Mouse (Mus musculus) large intestine, adult 2 months (tissue): ENCODE measurements at regions not wholly inside any gene's neighbourhood (a gene's known extent, or its start where the extent isn't known, plus 50 kb on each side); places are given as distances from the start of the nearest gene placed in this dataset.

ENCODE experiments used
- DNase-seq: peaks from one replicate; pipeline ENCODE4 v3.0.0-alpha.2; 2012; ENCODE audit warnings: low read depth, low spot score
- WGBS: fragments of 180-500 bp; shearing (Covaris S2); methylation state at CpG from one replicate; pipeline ENCODE4 v1.1.7; 2018; 5-methylcytosine and 5-hydroxymethylcytosine counted together

DNA sequence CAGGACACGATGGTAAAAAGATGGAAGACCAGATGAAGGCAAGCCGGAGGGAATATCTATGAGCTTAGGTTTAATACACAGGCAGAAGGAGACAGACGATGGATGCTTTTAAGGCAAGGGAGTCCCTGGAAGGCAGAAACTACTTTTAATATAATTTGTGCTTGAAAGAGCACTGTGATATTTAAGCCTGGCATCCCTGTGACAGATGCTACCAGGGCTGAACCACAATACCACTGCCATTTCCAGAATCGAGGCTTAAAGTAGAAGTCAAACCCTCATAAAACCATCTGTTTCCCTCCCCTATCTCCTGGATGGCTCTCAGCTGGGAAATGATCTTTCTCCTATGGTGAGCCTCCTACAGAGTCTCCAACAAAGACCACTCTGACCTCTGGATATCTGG, 149.1 kb upstream of the Btg1 start:
- 57% methylated on average over 4 of the region's 4 CpGs for WGBS
- DNase-seq = no peak

DNA sequence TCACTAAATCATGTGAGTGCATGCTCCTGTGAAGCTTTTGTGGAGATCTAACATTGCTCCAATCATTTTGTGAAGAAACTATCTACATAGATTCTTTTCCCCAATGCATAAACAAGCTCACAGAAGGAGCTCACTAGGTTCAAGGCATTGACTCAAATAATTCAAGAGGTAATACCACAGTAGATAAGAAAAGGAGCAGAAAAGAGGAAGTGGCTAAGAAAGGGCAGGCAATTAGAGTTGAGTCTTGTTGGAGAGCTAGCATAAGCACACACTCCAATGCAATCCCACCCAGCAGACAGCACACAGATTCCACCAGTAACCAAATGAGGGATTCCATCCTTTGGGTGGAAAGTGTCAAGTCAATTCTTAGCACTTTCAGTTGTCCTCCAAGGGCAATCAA, 145.3 kb upstream of the Btg1 start:
- DNase-seq = no peak

DNA sequence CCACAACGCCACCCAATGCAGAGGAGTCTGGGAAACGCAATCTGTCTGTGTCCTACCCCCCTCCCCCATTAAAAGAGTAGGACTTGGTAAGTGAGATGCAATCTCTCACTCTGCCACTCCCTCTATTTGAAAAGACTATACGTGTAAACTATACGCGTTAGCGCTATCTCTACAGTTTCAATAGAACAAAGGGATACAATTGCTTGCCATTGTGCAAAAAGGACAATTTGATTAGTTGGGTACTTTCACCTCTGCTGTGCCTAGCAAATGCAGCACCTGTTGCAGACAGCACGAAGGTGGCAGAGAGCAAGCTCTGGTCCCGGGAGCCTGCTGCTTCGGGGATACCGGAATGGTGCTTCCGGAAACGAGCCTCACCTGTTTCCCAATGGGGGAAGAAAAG, 137.5 kb upstream of the Btg1 start:
- 60% methylated on average over 12 of the region's 12 CpGs for WGBS
- no peak for DNase-seq

DNA sequence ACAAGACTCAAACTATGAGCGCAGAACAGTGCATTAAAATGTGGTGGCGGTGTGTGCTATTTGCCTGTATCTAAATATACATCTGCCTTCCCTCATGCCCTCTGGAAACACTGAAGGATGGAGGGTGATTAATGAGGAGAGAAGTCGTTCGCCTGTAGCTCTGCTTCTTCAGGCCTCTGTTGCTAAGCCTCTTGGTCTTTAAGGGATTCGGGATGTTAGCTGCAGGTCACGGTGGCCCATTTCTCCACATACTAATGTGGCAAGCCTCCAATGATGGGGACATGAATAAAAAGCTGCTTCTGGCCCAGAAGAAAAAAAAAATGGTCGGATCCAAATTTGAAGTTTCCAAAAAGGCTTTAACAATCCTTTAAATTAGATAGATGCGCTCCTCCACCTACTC, 137.0 kb upstream of the Btg1 start:
- 81% methylated on average over 8 of the region's 8 CpGs for WGBS
- no peak for DNase-seq

DNA sequence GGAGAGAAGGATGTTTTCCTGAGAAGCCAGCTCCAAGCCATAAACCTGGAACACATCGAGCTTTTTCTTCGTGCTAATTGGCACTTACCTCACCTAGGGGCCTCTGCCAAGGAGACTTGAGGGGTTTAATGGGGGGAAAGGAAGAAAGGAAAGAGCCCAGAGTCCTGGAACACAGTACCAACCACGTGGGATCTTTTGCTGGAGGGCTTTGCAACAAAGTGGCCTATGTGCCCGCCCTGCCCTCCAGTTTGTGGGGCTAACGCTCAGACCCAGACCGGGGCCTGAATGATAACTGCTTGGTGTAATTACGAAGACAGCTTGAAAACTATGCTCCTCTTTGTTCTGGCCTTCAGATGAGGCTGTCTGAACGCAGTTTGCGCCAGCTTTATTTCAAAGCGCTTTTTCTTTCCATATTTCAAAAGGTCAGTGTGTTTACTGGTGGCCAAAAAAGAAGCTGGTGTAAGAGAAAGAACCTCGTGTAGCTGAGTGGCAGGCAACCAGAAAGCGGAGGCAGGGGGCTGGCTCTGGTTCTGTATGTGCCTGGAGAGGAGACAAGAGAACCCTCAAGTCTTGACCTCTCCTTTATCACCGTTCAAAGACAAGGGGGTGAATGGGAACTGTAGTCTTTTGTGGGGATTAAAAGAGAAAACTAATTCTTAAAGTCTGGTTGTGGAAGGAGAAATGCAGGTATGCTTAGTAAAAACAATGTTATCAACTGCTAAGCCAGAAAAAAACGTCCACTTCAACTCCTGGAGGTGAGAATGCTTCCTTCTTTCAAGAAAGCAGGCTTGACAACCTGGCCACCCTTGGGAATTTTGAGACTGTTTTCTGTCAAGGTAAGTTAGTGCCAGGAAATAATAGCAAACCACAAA, 136.1 kb upstream of the Btg1 start:
- WGBS = 62% methylated on average over 14 of the region's 14 CpGs
- no peak for DNase-seq

DNA sequence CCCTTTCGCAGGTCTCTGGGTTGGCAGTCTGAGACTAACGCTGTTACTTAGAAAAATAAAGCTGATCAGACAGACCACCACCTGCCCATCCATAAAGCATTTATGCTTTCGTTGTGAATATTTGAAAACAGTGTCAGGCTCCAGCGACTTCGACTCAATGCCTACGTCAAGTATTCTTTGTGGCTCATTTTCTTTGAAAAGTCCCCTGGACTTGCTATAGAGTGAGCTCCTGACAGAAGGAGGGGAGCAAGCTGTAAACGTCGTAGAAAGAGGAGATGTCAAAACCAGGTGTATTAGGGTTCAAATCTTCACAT, 135.5 kb upstream of the Btg1 start:
- no peak for DNase-seq
- 82% methylated on average over 8 of the region's 8 CpGs for WGBS

DNA sequence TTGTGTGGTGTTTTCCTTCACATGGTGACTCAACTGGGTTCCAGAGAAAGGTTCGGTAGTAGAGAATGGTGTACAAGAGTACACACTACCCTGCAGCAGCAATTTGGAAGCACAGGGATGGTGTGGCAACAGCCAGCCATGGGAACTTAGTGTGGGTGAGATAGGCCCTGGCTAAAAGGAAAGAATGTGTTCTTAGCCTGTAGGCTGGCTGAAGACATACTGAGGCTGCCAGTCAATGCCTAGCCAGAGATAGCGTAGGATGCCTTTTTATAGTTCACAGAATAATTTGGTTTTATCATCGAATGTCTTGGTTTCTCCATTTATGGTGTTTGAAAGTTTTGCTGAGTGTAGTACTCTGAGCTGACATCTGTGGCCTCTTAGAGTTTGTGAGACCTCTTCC, 130.1 kb upstream of the Btg1 start:
- no peak for DNase-seq
- WGBS = 96% methylated on average over 3 of the region's 3 CpGs

DNA sequence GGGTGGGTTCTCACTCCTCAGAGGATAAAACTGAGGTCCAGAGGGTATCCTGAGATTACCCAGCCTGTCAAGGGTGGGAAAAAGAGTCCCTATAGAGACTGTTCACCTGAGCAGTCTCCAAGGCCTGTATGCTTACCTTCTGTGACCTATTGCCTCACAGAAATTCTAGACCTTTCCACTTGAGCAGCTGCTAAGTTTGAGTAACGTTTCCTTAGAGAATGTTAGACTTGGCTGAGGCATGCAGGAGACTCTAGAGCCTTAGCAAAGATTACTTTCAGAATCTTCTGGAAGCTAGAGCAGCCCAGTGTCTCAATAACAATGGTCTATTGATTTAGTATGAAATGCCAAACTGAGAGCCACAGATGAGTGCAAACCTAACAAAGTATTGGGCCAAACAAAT, 123.1 kb upstream of the Btg1 start:
- no peak for DNase-seq
- WGBS = 29% methylated on average over 1 of the region's 1 CpGs

DNA sequence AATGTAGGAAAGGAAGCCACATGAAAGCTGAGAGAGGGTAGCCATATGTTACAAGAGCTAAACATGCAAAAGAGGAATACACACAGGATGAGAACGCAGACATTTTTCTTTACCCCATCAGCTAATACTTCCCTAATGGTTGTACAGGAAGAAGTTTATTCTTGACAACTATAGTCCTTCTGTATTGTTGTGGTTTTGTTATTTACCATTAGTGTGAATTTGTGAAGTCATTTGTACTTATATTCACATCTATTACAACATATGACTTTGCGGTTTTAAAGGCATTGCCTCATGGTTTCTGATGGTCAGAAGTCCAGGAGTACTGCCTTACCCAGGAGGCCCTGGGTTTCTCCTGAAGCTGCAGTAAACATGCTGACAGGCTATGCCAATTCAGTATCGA, 120.1 kb upstream of the Btg1 start:
- 92% methylated on average over 3 of the region's 3 CpGs for WGBS
- no peak for DNase-seq

DNA sequence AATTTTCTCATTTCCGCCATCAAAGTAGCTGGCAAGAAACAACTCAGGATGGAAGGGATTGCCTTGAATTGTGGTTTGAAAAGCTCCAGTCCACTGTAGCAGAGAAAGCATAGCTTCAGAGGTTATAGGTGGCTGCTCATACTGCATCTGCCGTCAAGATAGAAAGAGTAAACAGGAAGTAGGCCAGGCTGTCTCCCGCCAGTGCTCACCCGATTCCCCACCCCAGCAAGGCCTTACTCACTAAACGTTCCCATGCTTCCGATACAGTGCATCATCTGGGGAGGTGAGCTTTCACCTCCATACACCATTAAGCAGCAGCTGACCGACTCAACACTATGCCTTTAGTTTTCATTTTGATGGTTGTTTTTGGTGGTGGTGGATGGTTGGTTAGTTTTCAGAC, 119.3 kb upstream of the Btg1 start:
- WGBS = 84% methylated on average over 7 of the region's 7 CpGs
- DNase-seq = no peak

DNA sequence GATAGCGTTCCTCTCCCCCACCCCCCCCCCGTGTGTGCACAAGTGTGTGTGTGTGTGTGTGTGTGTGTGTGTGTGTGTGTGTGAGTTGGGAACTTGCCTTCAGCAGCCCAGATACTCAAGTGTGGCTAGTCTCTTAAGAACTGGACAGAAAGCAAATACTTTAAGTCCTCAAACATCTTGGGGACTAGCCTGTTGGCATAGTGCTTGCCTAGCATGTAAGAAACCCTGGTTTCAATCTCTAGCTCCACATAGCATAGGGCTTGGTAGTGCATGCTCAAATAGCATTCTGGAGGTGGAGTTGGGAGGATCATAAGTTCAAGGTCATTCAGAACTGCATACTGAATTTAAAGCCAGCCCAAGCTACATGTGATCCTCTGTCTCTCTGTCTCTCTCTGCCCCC, 117.5 kb upstream of the Btg1 start:
- no peak for DNase-seq
- 67% methylated on average over 2 of the region's 2 CpGs for WGBS

DNA sequence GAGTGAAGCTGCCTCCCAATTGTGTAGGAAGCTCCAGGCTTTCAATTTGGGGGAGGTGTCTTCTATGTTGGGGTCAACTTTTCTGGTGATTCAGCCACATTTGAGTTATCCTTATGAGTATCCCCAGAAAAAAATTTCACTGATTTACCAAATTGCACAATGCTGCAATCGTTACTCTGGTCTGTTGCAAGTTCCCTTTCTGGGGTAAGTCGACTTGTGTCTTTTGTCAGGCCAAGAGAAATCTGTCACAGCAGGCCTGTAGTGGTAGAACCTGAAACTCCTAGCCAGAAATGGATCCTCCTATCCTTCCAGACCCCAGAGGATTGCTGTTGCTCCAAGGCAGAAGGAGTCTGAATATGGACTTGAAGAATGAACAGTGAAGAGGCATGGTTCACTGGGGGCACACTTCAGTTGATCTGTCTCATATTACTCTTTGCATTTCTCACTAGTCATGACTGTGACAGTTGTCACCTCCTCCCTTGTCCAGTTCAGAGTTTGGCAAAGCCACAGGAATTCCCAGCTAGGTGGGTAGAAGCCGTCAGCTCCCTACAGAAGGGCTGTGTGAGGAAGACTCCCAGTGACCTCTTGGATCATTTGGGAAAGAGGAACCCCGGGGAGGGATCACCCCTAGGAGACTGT, 114.6 kb upstream of the Btg1 start:
- WGBS = 83% methylated on average over 4 of the region's 4 CpGs
- no peak for DNase-seq

DNA sequence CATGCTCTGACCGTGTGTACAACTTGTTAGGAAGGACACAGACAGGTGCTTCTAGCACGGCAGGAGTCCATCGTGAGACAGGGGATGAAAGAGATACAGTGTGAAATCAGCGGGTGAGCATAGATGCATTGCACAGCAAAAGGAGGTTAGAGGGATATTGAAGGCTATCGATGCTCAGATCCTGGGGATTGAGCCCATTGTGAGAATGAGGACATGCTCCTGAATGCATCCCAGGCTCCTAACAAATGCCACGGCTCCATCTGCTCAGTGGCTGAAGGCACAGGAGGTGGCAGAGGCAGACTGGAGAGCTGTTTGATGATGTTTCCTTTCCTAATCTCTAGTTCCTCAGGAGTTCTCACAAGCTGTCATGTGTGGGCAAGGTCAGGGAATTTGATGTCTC, 114.1 kb upstream of the Btg1 start:
- WGBS = 91% methylated on average over 6 of the region's 6 CpGs
- DNase-seq = no peak

DNA sequence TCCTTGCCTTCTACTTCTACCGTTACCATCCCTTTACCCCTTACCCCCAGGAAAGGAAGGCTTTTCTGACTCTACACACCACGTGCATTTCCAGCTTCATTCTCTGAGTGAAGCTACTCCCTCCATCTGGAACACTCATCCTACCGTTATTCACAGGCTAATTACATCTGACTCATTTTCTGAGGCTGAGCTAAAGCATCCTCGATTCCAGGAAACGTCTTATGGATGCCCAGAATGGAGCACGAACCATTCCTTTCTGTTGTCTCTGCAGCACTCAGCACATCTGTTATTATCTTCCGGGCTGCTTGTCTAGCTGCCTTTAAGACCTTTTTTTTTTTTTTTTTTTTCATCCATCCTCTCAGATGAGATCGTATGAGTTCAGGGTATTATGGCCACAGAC, 112.5 kb upstream of the Btg1 start:
- DNase-seq = no peak
- 77% methylated on average over 8 of the region's 8 CpGs for WGBS

DNA sequence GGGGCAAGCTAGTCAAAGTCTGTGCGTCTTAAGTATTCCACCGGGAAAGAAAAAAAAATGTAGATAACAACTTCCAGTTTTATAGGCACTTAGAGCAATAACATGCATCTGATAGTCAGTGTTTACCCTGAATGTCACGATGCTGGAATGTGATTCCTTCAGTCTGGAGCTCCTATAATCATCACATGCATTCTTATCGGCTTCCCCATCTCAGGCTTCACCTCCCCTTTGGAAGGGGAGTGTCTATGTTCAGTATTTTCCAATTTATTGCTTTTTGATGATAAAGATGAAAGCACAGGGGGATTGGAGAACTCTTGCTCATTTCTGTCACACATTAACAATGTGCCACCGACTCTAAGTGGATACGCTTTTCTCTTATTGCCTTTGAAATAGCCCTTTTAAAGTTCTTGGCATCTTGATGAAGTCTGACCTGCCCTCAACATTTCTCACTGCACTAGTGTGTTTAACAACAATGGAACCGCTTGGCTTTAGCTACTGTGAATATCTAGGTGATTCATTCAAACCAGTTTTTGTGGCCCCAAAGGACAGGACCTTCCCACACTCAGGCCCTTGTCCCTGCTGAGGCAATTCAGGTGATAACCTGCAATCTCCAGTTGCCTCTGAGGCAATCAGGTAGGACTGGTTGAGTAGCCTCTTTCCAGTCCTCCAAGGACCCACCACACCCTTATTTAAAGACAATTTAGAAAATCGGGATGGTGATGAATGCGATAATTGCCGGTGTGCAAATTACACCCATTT, 101.5 kb upstream of the Btg1 start:
- 27% methylated on average over 10 of the region's 10 CpGs for WGBS
- DNase-seq = peak; percentile 67

DNA sequence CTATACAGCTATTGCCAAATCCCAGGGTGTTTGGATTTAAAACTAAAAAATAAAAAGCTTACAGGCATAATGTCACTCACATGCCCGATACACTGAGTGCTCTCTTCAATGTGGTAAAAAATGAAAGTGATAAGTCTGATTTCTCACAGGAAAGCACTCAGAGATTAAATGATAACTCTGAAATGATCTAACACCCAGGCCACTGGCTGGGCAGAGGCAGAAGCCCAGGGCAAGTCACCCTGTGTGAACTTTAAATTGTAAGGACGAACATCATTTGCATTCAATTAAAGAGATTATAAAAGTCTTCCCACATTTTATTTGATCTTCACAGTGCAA, 100.9 kb upstream of the Btg1 start:
- no peak for DNase-seq
- 33% methylated on average over 2 of the region's 2 CpGs for WGBS

DNA sequence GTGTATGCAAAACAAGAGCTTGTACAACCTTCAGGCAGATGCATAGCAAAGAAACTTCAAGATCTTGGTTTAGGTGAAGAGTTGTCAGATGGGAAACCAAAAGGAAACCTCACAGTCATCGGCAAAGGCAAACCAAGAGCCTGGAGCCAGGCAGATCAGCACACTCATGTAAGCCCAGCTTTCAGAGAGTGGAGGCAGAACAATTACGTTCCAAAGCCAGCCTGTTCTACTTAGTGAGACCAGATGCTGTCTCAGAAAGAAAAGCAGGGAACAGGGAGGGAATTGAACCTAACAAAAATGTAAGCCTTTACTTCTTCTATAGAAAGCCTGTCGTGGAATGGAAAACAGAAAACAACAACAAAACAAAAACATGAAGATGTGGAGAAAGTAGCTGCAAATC, 97.4 kb upstream of the Btg1 start:
- no peak for DNase-seq
- 82% methylated on average over 3 of the region's 3 CpGs for WGBS

DNA sequence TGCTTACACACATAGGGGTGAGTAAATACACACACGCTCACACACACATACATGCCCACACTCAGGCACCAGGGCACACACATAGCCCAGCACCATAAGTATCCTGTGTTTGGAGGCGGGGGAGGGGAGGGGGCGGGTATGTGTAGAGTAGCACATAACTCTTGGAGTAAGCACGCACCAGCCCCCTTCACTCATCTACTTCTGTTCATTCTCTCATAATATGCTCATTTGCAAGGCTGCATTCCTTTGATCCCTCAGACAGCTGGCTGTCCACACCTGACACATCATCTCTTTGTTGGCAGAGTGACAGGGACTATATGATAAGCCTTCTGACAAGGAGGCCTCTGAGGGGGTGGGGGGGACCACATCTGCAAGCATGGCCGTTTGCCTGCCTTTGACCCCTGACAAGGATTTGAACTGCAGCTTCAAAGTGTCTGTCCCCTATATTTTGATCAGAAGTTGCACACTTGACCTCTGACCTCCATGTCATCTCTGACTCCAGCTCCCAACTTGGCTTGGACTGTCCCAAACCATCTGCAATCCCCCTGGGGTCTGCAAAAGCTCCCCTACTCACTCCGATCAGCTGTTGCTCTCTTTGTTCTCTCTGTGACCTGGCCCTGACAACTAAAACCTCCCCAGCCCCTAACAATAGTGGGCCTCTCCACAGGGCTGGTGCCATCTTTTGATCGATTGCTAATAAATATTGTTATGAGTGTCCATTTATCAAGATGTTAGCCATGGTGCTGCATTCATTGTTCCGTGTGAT, 95.6 kb upstream of the Btg1 start:
- no peak for DNase-seq
- 78% methylated on average over 8 of the region's 8 CpGs for WGBS

DNA sequence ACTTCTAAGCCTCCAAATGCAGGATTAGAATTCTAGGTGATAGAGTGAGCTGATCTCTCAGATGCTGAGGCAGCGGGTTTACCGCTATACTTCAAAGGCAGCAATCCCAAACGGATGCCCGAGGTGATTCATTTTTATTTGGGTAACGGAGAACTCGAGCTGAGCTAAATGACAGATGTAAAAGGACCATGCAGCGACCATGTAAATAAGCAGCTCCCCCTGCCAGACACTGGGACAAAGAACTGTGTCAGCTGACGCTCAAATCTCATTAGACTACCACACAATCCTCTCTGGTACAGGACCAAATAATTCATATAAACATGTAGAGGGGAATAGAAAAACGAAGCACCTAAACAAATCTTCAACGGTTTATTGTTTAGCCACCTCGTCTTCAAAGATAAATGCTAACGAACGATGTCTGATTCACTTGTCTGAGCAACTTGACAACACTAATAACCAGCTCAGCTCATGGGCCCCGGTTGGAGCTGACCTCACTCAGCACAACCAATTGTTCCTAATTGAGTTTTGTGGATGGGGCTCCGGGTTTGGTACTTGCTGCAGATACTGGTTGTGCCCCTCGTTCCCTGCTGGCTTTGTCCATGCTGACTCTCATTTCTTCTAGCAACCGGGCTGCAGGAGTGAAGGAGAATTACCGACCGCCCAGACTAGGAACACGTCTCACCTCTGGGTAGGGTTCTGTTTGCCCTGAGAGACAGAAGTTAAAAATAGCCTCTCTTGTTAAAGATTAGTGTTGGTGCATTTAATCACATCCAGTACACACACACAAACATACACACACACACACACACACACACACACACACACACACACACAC, 92.6 kb upstream of the Btg1 start:
- 56% methylated on average over 20 of the region's 20 CpGs for WGBS
- no peak for DNase-seq

DNA sequence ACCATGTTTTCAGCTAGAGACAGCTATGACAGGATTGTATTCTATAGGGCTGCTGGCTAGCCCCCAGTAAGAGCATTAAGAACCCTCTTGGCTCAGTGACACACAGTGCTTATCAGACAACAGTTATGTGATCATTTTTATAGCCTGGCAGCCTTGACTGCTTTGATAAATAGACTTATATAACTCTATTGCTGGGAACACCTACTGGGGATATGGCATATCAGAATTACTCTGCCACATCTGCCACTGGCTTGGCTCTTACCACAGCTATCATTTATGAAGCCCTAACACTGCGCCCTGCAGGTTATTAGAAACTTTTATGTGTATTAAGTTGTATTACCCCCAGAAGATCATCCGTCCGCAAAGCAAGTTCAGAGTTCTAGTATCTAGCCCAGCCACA, 88.9 kb upstream of the Btg1 start:
- 34% methylated on average over 3 of the region's 3 CpGs for WGBS

More for the DNA sequence above, 88.9 kb upstream of the Btg1 start:
- no peak for DNase-seq
